Mouse (Mus musculus) forebrain, embryonic 16.5 days (tissue): ENCODE measurements at regions not wholly inside any gene's neighbourhood (a gene's known extent, or its start where the extent isn't known, plus 50 kb on each side); places are given as distances from the start of the nearest gene placed in this dataset.

Source experiments
- ATAC-seq: fragments of 200-750 bp; cut with Nextera tagmentation; 2 replicates; pipeline ENCODE4 v1.8.0; 2017; ENCODE audit warnings: mild to moderate bottlenecking, moderate library complexity
- H3K27ac ChIP-seq: fragments of 300-500 bp; sonication (generic); 2 replicates; pipeline ENCODE4 v1.5.1; 2014; ENCODE audit warnings: low read length, control low read depth
- H3K27me3 ChIP-seq: fragments of 300-500 bp; sonication (generic); replicated peaks from 2 replicates; pipeline ENCODE4 v1.6.1; 2014; ENCODE audit warnings: low read length; ENCODE audit not compliant: control insufficient read depth, insufficient read depth
- H3K36me3 ChIP-seq: fragments of 300-500 bp; sonication (generic); 2 replicates; pipeline ENCODE4 v1.6.1; 2014; ENCODE audit not compliant: control insufficient read depth, insufficient read depth
- H3K4me1 ChIP-seq: fragments of 300-500 bp; sonication (generic); replicated peaks from 2 replicates; pipeline ENCODE4 v1.6.1; 2014; ENCODE audit warnings: low read length; ENCODE audit not compliant: control insufficient read depth, insufficient read depth
- H3K4me2 ChIP-seq: fragments of 300-500 bp; sonication (generic); 2 replicates; pipeline ENCODE4 v1.6.1; 2014; ENCODE audit warnings: mild to moderate bottlenecking, low read length, control low read depth
- H3K4me3 ChIP-seq: fragments of 300-500 bp; sonication (generic); replicated peaks from 2 replicates; pipeline ENCODE4 v1.5.1; 2014; ENCODE audit warnings: mild to moderate bottlenecking, low read length, control low read depth
- H3K9ac ChIP-seq: fragments of 300-500 bp; sonication (generic); replicated peaks from 2 replicates; pipeline ENCODE4 v1.6.1; 2014; ENCODE audit warnings: low read depth, low read length, control low read depth
- H3K9me3 ChIP-seq: fragments of 300-500 bp; sonication (generic); 2 replicates; pipeline ENCODE4 v1.6.1; 2016; ENCODE audit warnings: low read length; ENCODE audit not compliant: control insufficient read depth
- WGBS: fragments of 180-500 bp; shearing (Covaris S2); extraction: QIAGEN DNeasy Blood & Tissue Kit; methylation state at CpG from one replicate; pipeline ENCODE4 v1.1.7; 2014; 5-methylcytosine and 5-hydroxymethylcytosine counted together

DNA sequence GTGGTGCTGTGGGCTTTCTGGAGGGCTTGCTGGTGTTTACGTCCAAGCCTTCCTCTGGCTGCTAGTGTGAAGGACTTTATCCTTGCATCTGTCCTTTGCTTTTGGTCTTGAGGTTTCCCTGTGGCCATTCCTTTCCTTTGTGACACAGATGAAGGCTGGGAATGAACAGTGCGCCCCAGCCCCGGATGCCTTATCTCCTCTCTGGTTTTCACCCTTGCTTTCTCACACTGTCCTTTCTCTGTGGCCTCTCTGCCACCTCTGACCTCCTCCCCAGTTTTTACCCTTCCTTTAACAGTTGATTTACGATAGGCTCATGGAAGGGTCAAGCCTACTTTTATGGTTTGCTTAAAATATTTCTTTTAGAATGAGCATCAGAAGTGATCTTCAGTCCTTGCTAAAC, 53.2 kb downstream of the Gas1 start:
- no peak overlapping the region for H3K4me3 ChIP-seq
- H3K27ac ChIP-seq: no peak overlapping the region
- no peak overlapping the region for H3K9ac ChIP-seq
- WGBS: 51% methylated on average over 4 of the region's 4 CpGs
- 0 out of 2 replicates have a peak, but pooled peaks cover 1% of the 10 kb centered on the region for H3K9me3 ChIP-seq
- H3K36me3 ChIP-seq: no peaks in the 10 kb centered on the region
- no peaks in the 10 kb centered on the region for H3K27me3 ChIP-seq
- ATAC-seq: no peak
- H3K4me1 ChIP-seq: peaks cover 36% of the 10 kb centered on the region
- H3K4me2 ChIP-seq: no peak overlapping the region

DNA sequence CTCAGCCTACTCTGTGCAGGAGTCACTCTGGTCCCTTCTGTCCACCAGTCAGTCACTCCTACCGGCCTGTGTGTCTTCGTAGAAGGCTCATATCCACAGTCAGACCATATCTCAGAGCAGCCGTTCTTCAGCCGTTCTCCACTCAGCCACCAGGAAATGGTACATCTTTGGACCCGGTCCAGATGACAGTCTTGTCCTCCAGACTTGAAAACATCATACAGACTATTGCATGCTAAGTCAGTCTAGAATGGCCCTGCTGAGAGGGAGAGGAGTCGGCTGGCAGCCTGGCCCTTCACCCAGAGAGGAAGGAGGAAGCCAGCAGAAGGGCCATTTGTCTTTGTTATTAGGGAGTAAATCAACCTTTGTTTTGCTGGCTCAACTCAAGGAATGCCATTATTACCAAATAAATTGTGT, 54.0 kb downstream of the Gas1 start:
- H3K4me2 ChIP-seq: peak overlapping the region; percentile 49
- H3K27me3 ChIP-seq: no peaks in the 10 kb centered on the region
- WGBS: 28% methylated on average over 6 of the region's 6 CpGs
- ATAC-seq: no peak
- H3K9ac ChIP-seq: no peak overlapping the region; the same call in 1 of the 2 replicates
- no peak overlapping the region for H3K27ac ChIP-seq
- 0 out of 2 replicates have a peak, but pooled peaks cover 4% of the 10 kb centered on the region for H3K9me3 ChIP-seq
- peaks cover 36% of the 10 kb centered on the region for H3K4me1 ChIP-seq
- no peaks in the 10 kb centered on the region for H3K36me3 ChIP-seq
- 0 out of 2 replicates have a peak overlapping the region, but pooled peaks have one; percentile 7 for H3K4me3 ChIP-seq

DNA sequence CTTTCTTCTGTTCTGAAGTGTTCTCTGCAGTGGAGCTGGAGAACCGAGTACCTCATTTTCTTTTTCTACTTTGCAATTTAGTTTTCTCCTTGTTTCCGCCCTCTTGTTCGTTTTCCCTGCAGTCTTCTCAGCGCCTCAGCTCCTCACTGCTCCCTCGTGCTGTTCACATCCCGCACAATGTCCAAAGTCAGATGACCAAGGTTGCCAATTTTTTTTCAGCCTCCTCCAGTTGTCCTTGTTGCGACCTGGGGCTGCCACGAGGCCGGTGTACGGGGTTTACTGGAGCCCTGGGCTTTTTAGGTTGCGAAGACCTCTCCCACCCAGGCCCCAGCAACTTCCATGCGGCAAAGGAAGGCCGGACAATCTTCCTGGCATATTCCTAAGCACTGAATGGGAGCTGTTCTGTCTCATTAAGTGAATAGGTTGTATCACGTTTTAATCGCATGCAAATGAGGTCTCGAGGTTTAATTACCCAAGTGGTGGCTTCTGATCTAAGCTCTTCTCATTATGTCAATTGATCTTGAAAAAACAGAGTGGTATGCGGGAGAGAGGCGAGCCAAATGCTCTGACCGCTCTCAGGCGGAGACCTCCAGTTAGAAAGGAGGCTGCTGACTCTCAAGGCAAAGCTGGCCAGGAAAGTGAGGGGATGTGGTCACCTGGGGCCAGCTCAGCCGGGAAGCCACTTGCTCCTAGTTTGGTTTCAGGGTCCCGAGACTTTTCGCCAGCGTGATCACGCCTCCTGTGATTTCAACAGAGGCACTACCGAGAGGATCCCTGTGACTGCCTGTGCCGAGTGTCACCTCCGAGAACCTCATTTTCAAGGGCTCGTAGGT, 54.6 kb downstream of the Gas1 start:
- Histone ChIP-seq H3K4me2 (peak overlapping the region; percentile 49), H3K36me3 (no peaks in the 10 kb centered on the region), H3K4me1 (peaks cover 36% of the 10 kb centered on the region), H3K9ac (peak overlapping the region; percentile 30), H3K27me3 (no peaks in the 10 kb centered on the region), H3K9me3 (0 out of 2 replicates have a peak, but pooled peaks cover 4% of the 10 kb centered on the region), H3K4me3 (0 out of 2 replicates have a peak overlapping the region, but pooled peaks have one; percentile 7), H3K27ac (no peak overlapping the region; the same call in 1 of the 2 replicates)
- peak; percentile 47; the same call in 1 of the 2 replicates for ATAC-seq
- 20% methylated on average over 29 of the region's 29 CpGs for WGBS

DNA sequence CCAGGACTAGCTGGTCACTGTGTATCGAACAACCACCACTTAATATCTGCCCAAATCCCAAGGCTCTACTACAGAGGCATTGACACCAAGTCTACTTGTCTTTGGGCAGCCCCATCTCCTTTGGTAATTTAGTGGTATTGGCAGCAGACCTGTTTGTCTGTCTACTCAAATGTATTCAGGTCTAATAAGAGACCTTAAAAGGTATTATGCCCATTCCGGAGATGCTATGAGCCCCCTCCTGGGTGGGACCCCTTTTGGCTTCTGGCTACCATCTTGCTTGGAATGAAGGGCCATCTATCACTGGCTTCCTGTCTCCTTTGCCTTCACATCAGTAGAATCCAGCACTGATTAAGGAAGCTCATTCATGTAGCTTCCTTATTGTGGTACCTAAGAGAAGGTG, 65.7 kb downstream of the Gas1 start:
- Histone ChIP-seq H3K4me1 (peaks cover 12% of the 10 kb centered on the region), H3K4me2 (no peak overlapping the region), H3K27ac (no peak overlapping the region), H3K36me3 (no peaks in the 10 kb centered on the region), H3K27me3 (no peaks in the 10 kb centered on the region), H3K9me3 (no peaks in the 10 kb centered on the region), H3K4me3 (no peak overlapping the region), H3K9ac (no peak overlapping the region)
- ATAC-seq: no peak
- 93% methylated on average over 2 of the region's 2 CpGs for WGBS

DNA sequence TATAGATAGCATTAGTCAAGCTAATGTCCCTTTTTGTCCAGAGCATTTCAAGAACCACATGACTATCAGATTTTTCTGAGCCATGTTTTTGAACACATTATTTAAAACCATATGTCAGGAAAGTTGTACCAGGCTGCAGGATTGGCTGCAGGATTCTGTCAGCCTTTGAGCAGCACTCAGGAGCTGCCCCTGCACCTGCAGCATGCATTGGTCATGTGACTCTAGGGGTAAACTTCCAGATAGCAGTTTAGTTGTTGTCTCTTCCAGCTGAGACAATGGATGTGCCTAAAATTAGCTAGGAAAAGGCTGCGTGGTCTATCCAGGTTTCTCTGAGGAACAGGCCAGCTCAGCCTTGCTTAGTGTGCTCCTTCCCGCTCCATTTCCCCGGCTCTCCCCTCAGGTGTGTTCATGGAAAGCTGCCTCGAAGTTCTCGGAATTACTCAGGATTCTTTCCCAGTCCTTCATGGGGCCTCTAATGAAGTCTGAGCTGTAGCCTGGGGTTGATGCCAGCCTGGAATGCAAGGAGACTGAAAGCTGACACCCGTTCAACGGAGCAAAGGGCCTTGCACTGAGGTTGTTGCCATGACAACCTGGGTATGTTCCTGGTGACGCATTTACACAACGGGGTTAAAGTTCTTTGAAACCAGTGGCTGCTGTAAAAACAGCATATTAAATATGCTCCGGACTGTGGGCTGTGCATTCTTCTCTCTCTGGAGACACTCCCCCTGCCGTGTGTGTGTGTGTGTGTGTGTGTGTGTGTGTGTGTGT, 66.9 kb downstream of the Gas1 start:
- no peaks in the 10 kb centered on the region for H3K36me3 ChIP-seq
- peak overlapping the region; percentile 10 for H3K4me2 ChIP-seq
- no peaks in the 10 kb centered on the region for H3K9me3 ChIP-seq
- peak overlapping the region; percentile 61; the same call in 1 of the 2 replicates for H3K27ac ChIP-seq
- ATAC-seq: peak; percentile 91
- WGBS: 1% methylated on average over 11 of the region's 11 CpGs
- H3K4me3 ChIP-seq: no peak overlapping the region
- peak overlapping the region; percentile 11; the same call in 1 of the 2 replicates for H3K9ac ChIP-seq
- peaks cover 12% of the 10 kb centered on the region for H3K4me1 ChIP-seq
- no peaks in the 10 kb centered on the region for H3K27me3 ChIP-seq

DNA sequence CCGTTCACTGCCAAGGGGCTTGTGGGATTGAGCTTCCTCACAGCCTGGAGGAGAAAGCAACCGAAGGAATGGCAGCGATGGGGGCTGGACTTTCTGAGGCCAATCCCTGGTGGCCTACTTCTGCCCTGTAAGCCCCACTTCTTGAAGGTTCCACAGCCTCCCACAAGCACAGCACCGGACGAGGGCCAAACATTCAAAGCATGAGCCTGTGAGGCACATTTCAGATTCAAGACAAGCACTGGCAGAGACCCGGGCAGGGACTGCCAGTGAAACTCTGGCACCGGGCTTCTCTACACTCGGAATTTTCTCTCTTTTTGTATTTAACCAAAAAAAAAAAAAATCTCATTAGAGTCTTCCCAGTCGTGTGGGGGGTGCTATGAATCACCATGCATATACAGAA, 71.9 kb downstream of the Gas1 start:
- no peak overlapping the region for H3K27ac ChIP-seq
- peak; percentile 49; the same call in 1 of the 2 replicates for ATAC-seq
- no peak overlapping the region for H3K9ac ChIP-seq
- 68% methylated on average over 9 of the region's 9 CpGs for WGBS
- H3K4me3 ChIP-seq: no peak overlapping the region
- no peak overlapping the region for H3K4me2 ChIP-seq
- no peaks in the 10 kb centered on the region for H3K9me3 ChIP-seq
- peaks cover 6% of the 10 kb centered on the region for H3K4me1 ChIP-seq
- H3K27me3 ChIP-seq: no peaks in the 10 kb centered on the region
- no peaks in the 10 kb centered on the region for H3K36me3 ChIP-seq

DNA sequence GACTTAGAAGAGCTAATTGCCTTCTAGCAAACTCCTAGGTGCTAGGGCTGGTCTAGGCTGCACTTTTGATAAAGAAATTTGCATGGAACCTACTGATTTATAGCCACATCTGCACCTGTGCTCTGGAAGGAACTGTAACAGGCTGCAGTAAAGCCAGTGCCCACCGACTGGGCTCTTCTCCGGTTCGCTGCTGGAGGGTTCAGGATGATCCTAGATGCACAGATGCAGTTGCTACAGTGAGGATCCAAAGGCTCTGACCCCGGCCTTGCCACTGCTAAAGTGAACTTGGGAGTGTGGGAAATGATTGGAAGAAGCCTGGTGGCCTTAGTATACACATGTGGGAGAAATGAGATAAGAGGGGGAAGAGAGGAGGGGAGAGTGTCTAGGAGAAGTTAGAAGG, 75.5 kb downstream of the Gas1 start:
- H3K27me3 ChIP-seq: no peaks in the 10 kb centered on the region
- WGBS: 88% methylated on average over 4 of the region's 4 CpGs
- no peaks in the 10 kb centered on the region; the same call in 1 of the 2 replicates for H3K4me1 ChIP-seq
- H3K36me3 ChIP-seq: no peaks in the 10 kb centered on the region
- H3K9ac ChIP-seq: no peak overlapping the region
- H3K9me3 ChIP-seq: no peaks in the 10 kb centered on the region
- no peak overlapping the region for H3K27ac ChIP-seq
- no peak overlapping the region for H3K4me3 ChIP-seq
- no peak for ATAC-seq
- H3K4me2 ChIP-seq: no peak overlapping the region

DNA sequence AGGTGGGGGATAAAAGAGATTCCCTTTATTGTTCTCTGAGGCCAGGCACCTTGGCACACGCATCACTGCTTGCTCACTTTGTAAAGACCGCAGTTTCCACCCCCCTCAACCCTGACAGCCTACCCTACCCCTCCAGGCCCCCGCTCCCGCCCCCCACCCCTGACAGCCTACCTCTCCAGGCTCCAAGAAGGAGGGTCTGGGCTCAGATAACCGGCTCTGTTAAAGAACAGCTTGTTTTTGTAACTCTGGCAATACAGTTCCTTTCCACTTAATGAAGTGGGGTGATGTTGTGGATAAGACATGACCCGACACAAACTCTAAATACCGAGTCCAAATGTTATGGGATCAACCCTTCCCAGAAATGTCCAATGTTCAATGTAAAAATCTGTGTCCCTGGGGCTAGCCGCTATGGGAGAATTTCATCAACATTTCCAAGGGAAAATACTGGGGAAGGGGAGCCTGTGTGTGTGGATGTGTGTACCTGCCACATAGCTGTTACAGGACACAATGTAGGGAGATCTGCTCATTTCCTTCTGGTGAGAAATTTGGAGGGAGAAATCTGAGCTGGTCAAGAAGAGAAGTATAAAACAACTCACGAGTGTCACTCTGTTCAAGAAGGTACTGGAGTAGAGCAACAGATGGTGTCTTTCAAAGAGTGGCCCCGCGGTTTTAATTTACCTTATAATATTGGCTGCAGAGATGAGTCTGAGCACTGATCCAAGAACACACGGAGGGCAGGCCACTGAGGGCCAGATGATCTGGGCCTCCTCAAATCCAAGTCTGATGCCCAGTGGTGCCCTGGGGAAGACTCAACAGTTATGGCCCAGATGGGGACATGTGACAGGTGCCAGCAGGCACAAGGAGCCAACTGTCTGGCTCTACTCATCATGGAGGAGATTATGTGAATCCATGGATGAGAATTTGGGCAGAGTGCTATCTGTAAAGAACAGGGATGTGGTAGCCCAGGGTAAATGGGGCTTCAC, 76.7 kb downstream of the Gas1 start:
- WGBS: 63% methylated on average over 12 of the region's 12 CpGs
- Histone ChIP-seq H3K9me3 (no peaks in the 10 kb centered on the region), H3K4me3 (no peak overlapping the region), H3K27ac (no peak overlapping the region), H3K4me1 (no peaks in the 10 kb centered on the region; the same call in 1 of the 2 replicates), H3K4me2 (no peak overlapping the region), H3K27me3 (no peaks in the 10 kb centered on the region), H3K36me3 (no peaks in the 10 kb centered on the region), H3K9ac (no peak overlapping the region)
- ATAC-seq: no peak
